Mouse (Mus musculus) frontal cortex, adult 2 months (tissue): ENCODE results near the gene Maff. TPM values are rescaled to one million over a fixed set of nuclear protein-coding genes. Genes with fewer than 3 reads are reported as not detected.
A peak's percentile ranks its signal among the peaks of the same experiment; 100 is the strongest.

Experiments used
- DNase-seq, 2 experiments: peaks; one replicate each; pipeline ENCODE4 v3.0.0; 2022; ENCODE audit warnings: low spot score in 1 of 2; ENCODE audit errors: extremely low spot score in 1 of 2
- polyA plus RNA-seq: library from polyadenylated mRNA; depleted of rRNA; stranded (reverse); fragments of >200 nt; gene quantifications from 2 replicates; pipeline ENCODE4 v1.2.3, GENCODE M21; 2012; rRNA removed

Maff gene
- polyA plus RNA-seq, result 0.62 and 1.1 TPM in 2 replicates

- no peak for DNase-seq
Measured at GRCm38 (mm10) chr15:79346051-79346793, at the start of gene Maff. TSS of gene Maff (plus strand) at chr15:79346621.

DNA sequence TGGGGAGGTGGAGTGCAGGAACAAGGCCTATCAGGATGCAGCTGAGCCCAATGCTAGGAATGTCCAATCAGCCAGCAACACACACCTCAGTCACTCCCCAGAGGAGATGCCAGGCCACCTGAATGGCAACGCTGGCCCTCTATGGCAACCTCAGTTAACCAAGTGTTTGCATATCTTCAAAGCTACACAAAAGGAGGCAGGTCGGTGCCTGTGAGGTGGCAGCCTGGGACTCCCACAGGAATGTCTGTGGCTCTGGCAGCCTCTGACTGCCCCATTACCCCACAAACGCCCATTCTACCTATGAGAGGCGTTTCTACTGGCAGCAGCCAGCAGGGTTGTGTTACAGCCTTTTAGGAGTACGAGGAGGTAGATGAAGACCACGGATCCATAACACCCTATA lies 47.9 kb upstream of the Maff start:
- no peak for DNase-seq

GRCm38 (mm10) chr15:79299563-79300155 lies 46.8 kb upstream of the Maff start:
- no peak for DNase-seq

DNA sequence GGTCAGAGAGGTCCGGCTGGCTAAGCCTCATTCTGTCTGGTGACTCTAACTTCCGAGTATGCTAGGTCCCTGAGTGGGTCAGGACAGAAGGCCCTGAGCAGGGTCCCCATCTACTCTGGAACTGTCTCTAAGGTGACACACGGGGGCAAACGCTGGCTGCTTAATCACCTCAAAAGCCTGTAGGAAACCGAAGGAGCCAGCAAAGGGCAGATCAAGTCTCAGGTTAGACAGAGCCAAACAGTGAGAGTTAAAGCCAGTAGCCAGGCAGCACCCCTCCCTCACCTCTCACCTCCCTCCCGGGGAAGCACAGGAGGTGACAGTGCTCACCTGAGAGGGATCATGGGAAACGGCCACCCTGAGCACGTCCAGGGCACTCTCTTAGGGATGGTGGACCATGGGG lies 42.7 kb upstream of the Maff start:
- DNase-seq, result peak in 1 of 2 experiments; percentile 19

GRCm38 (mm10) chr15:79304832-79305231 lies 41.6 kb upstream of the Maff start:
- no peak for DNase-seq

DNA sequence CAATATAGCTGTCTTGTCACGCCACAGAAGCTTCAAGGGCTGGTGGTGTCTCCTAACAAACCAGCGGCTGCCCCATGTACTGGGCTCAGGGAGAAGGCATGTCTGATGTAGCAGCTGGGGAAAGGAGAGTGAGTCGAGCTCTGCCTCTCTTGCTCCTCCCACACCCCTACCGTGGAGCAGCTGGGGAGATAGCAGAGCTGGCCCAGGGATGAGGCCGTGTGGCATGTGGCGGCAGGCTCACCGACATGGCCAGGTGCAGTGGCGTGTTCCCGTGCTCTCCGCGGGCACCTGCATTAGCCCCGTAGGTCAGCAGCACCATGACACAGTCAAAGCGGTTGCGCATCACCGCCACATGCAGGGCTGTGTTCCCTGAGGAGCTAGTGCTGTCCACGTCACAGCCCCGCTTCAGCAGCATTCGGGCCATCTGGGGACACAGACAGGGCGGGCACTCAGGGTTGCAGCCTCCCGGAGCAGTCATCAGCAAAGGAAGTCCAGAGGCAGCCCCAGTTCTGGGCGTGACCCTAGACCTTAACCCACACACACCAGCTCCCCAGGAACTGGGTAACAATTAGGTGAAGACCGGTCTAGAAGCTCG lies 40.3 kb upstream of the Maff start:
- DNase-seq, result no peak

DNA sequence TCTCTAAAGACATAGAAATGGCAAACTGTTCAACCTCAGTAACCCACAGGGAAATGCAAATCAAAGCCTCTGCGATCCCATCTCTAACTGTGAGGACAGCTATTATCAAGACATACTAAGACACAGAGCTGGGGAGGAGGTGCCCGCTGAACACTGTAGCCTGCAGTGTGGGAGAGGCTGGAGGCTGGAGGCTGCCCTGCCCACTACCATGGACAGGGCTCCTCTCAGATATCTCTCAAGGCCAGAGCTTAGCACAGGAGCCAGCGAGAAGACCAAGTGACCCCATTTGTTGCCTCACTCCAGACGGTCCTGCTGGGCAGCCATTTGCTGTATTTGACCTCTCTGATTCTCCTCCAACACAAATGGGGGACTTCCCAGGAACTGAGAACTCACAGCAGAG lies 38.6 kb upstream of the Maff start:
- DNase-seq, result no peak

DNA sequence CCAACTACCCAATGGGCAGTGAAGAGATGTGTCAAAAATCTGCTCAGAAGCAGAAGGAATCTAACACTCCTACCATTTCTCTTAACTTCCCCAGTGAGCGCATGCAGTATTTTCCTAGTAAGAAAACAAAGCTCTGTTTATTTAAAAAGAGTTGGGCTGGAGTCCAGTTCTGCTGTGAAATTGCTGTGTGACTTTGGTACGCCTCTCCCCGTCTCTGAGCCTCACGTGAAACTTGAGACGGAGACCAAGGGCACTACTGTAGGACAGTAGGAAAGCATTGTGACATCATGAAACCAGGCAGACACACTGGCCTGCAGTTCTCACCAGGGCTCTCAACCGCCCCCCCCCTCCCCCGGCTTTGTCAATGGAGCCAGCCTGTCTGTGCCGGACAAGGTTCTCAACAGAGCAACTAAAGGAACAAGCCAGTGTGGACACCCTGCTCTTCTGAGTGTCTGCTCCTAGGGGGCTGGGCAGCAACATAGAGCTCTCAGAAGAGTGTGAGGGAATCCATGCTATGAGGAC lies 32.5 kb upstream of the Maff start:
- no peak for DNase-seq

DNA sequence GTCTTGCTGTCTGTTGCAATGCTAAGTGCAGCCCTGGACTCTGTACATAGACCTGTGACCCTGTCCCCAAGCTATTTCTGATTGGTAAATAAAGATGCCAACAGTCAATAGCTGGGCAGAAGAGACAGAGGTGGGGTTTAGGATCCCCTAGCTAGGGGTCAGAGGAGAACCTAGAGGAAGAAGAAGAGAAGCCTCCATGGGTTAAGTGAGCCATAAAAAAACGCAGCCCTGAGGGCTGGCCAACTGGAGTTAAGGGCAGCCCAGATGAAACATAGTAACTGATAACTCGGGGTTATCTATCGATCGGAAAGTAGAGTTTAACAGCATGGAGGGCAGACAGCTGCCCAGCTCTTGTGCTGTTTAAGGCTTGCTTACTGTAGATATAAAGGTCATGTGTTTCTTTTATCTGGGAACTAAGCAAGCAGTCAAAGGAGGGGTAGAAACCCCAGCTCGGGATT lies 24.7 kb upstream of the Maff start:
- no peak for DNase-seq

- DNase-seq, result no peak
Measured at GRCm38 (mm10) chr15:79322281-79322990, 24.0 kb upstream of the Maff start.

DNA sequence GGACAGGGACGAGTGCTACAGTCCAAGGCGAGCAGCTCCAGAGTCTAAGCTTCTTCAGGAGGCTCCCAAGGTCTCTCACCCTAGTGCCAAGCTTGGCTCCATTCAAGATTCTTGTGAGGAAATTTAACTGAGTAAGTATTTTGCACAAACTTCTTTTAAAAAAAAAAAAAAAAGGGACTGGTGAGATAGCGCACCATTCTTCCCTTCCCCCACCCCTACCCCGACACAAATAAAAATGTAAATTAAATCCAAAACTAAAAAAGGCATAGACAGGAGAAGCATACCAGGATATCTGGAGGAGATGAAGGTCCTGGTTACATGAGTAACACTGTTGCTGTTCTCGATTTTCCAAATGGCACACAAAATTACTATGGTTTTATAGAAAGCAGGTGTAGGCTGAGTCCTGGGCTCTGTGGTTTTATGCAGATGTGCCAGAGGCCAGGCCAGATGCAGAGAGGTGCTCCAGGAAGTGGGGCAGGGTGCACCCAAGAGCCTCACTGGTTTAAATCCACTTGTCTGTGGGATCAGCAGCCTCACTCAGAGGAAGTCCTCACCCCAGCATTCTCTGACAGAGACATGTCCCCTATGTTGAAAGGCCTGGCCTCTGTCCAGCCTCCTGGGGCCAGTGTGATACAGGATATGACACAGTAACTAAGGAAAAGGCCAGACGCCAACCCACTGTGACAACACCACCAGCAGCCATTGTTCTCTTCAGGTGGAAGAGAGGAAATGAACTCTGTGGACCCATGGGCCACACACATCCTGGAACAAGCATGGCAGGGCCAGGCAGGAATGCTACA lies 23.2 kb upstream of the Maff start:
- peak in 1 of 2 experiments; percentile 7 for DNase-seq

GRCm38 (mm10) chr15:79323791-79324155 lies 22.6 kb upstream of the Maff start:
- no peak for DNase-seq

GRCm38 (mm10) chr15:79324373-79324772 lies 22.0 kb upstream of the Maff start:
- no peak for DNase-seq

GRCm38 (mm10) chr15:79325742-79326141 lies 20.7 kb upstream of the Maff start:
- DNase-seq, result no peak

- DNase-seq, result no peak
Measured at GRCm38 (mm10) chr15:79326264-79326663, 20.2 kb upstream of the Maff start.

- peak in 1 of 2 experiments; percentile 41 for DNase-seq
Measured at GRCm38 (mm10) chr15:79326971-79327961, 19.2 kb upstream of the Maff start.

DNA sequence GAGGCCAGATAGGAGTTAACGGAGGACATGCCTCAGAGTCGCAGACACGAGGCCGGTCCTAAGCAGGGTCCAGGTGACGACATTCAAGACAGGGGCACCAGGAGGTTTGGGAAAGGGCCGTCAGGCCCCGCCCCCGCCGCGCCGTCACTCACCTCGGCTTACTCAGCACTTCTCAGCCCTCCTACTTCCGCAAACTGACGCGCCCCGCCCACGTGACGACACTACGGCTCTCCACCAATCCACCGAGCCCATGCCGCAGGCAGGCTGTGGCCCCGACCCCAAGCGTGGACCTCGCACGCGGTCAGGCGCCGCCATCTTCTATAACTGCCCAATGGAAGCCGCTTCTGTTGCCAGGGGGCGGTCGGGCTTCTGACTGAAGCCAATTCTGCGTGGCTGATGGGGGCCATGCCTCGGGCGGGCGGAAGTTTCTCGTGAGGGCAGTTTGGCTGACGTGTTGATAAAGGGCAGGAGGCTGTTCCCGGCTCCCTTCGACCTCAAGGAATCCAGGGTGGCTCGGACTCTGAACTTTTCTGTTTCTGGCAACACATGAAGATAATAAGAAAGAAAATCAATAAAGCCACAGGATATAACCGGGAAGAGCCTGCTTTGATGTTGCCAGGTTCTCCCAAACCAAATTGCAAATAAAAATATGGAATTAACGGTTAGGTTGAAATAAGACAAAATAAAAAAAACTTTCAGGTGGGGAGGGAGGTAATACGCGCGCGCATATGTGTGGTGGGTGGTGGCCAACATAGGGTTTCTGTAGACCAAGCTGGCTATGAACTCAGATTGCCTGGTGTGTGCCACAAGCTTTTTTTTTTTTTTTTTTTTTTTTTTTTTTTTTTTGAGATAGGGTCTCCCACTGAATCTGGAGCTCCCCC lies 18.1 kb upstream of the Maff start, which contains the start of gene Pla2g6:
Gene Pla2g6 (minus strand): TSS at position 333 of the 881 bp plus-strand sequence.
- DNase-seq, result peak; percentile 97 to 99

DNA sequence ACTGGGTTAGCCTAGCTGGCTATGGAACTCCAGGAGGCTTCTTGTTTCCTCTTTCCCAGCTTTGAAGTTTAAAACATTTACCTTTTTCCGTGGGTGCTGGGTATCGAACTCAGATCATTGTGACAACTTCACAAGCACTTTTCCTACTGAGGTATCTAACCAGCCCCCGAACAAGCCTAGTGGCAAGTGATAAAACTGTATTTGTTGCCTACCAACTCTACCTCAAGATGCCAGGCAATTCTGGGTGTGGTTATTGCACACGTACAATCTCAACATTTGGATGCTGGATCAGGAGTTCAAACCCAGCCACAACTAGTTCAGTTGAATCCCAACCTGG lies 17.5 kb upstream of the Maff start:
- no peak for DNase-seq
